Mouse (Mus musculus): ENCODE measurements around the gene Osbp. TPM values are rescaled to one million over a fixed set of nuclear protein-coding genes. Genes with fewer than 3 reads are reported as not detected.
"Not testable (repeated sequence)": the region's sequence is repeated elsewhere in the genome, so short reads cannot be mapped to it uniquely, and the experiment has no call there.

Gene Osbp
- polyA plus RNA-seq (2015; fragmentation: Nextera tagmentation; extraction: Ambion mirVana): 3.9 and 4.0 TPM in 2 replicates

DNA sequence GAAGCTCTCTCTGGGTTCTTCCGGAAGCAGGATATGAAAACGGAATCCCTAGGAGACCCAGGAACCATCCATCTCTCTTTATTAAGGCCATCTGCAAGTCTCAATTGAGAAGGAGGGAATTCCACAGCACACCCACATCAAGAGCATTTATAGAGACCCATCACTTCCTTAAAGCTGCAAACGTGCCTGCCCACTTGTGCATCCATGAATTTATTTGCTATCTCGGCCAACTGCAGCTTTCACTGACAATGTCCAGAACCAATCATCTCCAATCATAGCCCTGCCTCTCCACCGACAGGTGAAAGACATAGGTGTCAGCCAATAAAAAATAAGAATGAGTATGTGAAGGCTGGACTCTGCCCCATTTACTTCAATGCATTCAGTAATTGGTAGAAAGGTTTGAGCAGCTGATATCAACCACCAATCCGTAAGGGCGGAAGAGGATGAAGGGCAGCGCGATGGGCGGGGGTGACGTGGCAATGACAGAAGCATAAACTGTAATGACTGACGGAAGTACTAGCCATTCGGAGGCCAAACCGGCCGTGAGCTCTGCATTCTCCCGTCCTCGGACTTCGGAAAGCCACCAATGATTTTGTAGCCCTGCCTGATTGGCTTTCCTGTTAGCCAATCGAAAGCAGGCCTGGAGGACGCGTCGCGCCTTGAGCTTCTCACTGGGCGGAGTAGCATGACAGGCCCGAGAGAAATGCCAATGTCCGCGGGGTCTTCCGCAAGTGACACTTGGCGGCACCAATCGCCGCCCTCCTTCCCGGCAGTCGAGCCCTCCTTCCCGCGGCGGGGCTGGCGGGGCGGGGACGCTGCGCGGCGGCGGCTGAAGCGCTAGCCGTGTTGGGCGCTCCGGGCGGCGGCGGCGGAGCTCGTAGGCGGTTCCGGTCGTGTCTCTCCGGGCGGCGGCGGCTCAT, at the start of gene Osbp:
Gene Osbp (plus strand): TSS at position 919 of the 920 bp plus-strand sequence.
- H3K4me2 ChIP-seq: peak within 1 kb of the TSS; percentile 82
- WGBS: under 1% methylated on average over 59 of the region's 59 CpGs
- H3K9me3 ChIP-seq: no peaks in the 10 kb centered on the region
- no peaks in the 10 kb centered on the region for H3K27me3 ChIP-seq (replicated peaks)
- H3K4me3 ChIP-seq: peak within 1 kb of the TSS; percentile 72
- peaks cover 31% of the 10 kb centered on the region for H3K4me1 ChIP-seq
- peak within 1 kb of the TSS; percentile 86 for H3K27ac ChIP-seq
- peak within 1 kb of the TSS; percentile 64 for H3K9ac ChIP-seq
- H3K36me3 ChIP-seq (replicated peaks): no peaks in the 10 kb centered on the region
- ATAC-seq (replicated peaks): peak; percentile 98

DNA sequence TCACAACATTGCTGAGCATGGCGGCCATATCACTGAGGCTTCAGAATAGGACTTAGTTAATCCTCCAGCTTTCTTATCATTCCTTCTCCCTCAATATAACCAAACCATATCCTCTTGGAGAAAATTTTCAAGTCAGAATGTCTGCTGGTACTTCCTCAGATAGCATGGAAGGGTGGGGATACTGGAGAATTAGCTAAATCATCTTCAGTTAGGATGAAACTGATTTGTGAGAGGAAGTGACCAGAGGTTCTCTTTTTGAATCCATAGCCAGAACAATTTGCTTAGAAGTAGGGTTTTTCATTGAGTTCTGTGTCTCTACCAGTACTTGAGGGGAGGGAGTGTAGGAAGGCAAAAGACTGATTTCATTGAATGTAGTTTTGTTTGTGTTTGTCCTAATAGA, 43.7 kb upstream of the Osbp start:
- Histone ChIP-seq H3K9me3 (no peaks in the 10 kb centered on the region), H3K4me1 (no peaks in the 10 kb centered on the region), H3K27ac (no peak overlapping the region), H3K4me2 (no peak overlapping the region), H3K4me3 (no peak overlapping the region), H3K9ac (no peak overlapping the region), H3K36me3 (replicated peaks) (peaks cover 54% of the 10 kb centered on the region), H3K27me3 (replicated peaks) (no peaks in the 10 kb centered on the region)
- 91% methylated on average over 1 of the region's 1 CpGs for WGBS
- no peak for ATAC-seq (replicated peaks)

DNA sequence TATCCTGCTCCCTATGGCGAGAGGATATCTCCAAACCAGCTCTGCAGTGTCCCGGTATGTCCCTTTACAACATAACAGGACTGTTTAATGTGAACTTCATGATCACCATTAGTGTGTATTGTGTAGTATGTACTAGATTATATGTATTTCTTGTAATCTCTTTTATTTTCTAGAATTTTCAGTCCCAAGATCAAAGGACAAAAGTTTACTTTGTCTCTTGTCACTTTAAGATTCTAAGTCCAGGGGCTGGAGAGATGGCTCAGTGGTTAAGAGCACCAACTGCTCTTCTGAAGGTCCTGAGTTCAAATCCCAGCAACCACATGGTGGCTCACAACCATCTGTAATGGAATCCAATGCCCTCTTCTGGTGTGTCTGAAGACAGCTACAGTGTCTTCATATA, 43.2 kb upstream of the Osbp start:
- H3K4me3 ChIP-seq; ATAC-seq (replicated peaks); H3K4me1 ChIP-seq; H3K27me3 ChIP-seq (replicated peaks); H3K9me3 ChIP-seq; H3K27ac ChIP-seq; H3K4me2 ChIP-seq; H3K9ac ChIP-seq: not testable (repeated sequence)
- H3K36me3 ChIP-seq (replicated peaks): peaks cover 58% of the 10 kb centered on the region
- WGBS: 97% methylated on average over 2 of the region's 2 CpGs

DNA sequence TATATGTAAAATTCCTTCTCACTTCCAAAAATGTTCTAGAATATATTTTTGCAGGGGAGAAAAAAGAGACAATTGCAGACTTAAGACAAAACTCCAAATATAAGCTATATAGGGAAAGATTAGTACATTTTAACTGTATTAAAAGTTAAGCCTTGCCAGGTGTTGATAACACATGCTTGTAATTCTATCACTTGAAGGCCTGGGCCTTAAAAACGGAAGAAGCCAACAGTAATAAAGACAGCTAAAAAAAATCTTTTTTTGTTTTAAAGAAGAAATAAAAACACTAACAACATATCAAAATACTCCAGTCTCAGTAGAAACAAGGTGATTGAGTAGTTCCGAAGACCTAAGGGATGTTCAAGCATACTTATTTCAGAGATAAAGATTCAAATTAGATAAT, 39.4 kb upstream of the Osbp start:
- ATAC-seq (replicated peaks): no peak
- Histone ChIP-seq H3K36me3 (replicated peaks) (peaks cover 71% of the 10 kb centered on the region), H3K27ac (no peak overlapping the region), H3K4me1 (no peaks in the 10 kb centered on the region), H3K4me2 (no peak overlapping the region), H3K4me3 (no peak overlapping the region), H3K9ac (no peak overlapping the region), H3K9me3 (no peaks in the 10 kb centered on the region), H3K27me3 (replicated peaks) (no peaks in the 10 kb centered on the region)
- 96% methylated on average over 2 of the region's 2 CpGs for WGBS

DNA sequence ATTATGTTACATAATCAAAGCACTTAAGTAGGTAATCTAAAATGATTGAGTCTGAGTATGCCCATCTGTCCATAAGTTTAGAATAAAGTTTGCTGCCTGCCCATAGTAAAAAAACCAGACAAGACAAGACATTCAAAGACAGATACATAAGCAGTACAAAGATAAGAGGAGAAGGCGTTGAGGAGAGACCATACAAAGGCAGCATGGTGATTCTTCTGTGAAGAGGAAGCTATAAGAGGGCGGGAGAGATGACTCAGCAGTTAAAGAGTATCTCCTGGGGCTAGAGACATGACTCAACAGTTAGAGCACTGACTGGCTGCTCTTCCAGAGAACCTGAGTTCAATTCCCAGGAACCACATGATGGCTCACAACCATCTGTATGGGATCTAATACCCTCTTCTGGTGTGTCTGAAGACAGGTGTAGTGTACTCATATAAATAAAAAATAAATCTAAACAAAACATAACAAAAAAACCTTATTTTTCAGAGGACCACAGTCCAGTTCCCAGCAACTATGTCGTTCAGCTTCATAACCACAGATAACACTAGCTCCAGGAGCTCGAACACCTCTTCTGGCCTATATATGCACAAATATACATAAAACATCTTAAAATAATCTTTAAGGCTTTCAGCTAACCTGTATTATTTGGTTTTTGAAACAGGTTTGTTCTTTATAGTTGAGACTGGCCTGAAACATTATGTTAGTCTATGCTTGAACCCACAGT, 37.6 kb upstream of the Osbp start:
- Histone ChIP-seq H3K9me3 (no peaks in the 10 kb centered on the region), H3K27me3 (replicated peaks) (no peaks in the 10 kb centered on the region), H3K27ac (no peak overlapping the region), H3K4me2 (no peak overlapping the region), H3K9ac (no peak overlapping the region), H3K36me3 (replicated peaks) (peaks cover 72% of the 10 kb centered on the region), H3K4me3 (no peak overlapping the region), H3K4me1 (no peaks in the 10 kb centered on the region)
- ATAC-seq (replicated peaks): no peak
- 94% methylated on average over 4 of the region's 4 CpGs for WGBS

DNA sequence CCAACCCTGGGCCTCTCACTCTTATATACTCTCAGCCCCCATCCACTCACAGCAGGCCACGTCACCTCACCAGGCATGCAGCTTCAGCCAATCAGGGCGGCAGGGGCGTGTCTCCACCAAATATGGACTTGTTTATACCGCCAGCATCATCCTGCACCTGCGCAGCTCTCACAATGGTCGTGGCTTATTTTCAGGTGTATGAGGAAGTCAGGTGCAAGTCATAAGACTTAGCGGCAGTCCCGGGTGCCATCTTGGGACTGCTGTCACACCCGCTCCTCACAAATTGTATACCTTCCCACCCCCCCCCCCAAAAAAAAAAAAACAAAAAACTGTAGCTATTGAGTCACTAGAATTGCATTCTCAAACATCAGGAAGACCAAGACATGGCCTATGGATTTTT, 19.3 kb upstream of the Osbp start:
- not testable (repeated sequence) for H3K4me1 ChIP-seq; H3K4me3 ChIP-seq; H3K27ac ChIP-seq; ATAC-seq (replicated peaks); H3K27me3 ChIP-seq (replicated peaks); H3K9ac ChIP-seq; H3K4me2 ChIP-seq; H3K9me3 ChIP-seq
- peaks cover 30% of the 10 kb centered on the region for H3K36me3 ChIP-seq (replicated peaks)
- WGBS: 94% methylated on average over 9 of the region's 9 CpGs

DNA sequence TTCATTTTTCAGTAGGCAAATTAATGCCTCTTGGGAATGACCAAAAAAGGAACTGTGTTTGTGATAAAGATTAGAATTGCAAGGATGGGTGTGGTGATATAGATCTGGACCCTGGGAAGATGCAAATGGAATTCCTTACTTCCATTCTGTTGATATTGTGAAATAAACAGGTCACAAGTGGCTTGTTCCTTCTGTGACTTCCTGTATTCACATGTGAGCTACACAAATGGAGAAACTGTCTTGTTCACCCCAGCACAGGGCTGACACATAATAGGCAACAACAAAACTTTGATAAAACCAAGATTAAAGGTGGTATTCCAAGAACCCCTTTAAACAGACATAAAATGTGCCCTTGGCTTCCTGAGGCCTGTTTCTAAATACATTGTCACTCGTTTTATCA, 15.9 kb upstream of the Osbp start:
- no peaks in the 10 kb centered on the region for H3K9me3 ChIP-seq

DNA sequence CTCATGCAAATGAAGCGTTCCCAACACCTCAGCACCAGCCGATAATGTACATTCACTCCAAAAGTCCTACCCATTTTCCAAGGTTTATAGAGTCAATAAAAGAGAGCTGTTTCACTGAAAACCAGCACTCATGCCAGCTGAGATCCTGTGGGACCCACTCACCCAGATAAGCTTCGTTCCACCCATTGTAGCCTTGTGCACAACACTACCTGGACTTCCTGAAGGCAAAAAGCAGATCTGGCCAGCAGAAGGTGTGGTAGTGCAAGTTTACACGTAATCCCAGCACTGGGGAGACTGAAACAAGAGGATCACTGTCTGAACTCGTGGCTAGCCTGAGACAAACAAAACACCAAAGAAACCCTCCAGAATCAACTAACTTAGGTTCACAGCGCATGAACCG, 15.0 kb upstream of the Osbp start:
- Histone ChIP-seq H3K27me3 (replicated peaks) (no peaks in the 10 kb centered on the region), H3K36me3 (replicated peaks) (no peaks in the 10 kb centered on the region), H3K4me2 (no peak overlapping the region), H3K4me3 (no peak overlapping the region), H3K27ac (no peak overlapping the region), H3K9me3 (no peaks in the 10 kb centered on the region), H3K4me1 (no peaks in the 10 kb centered on the region), H3K9ac (no peak overlapping the region)
- no peak for ATAC-seq (replicated peaks)
- WGBS: 81% methylated on average over 7 of the region's 7 CpGs

More for the DNA sequence above, 15.9 kb upstream of the Osbp start:
- Histone ChIP-seq H3K4me1 (no peaks in the 10 kb centered on the region), H3K36me3 (replicated peaks) (peaks cover 8% of the 10 kb centered on the region; the same call in 1 of the 2 replicates), H3K27me3 (replicated peaks) (no peaks in the 10 kb centered on the region), H3K27ac (no peak overlapping the region), H3K4me2 (no peak overlapping the region), H3K4me3 (no peak overlapping the region), H3K9ac (no peak overlapping the region)
- ATAC-seq (replicated peaks): no peak
- WGBS: 60% methylated on average over 1 of the region's 1 CpGs

DNA sequence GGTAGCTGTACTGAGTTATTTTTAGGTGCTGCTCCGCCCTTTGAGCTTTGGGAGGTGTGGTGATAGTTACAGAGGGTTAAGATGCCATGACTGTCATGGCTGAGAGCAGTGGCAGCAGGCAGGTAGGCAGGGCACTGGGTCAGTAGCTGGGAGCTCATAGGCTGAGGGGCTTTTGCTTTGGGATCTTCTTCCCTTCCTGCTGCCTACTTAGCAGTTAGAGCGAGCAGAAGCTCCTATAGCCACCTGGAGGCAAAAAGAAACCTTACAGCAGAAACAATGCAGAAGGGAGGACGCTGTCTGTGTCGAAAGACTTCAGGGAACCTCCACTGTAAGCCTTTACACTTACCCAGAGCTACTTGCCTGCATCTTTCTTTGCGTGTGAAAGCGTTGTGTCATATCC, 11.5 kb upstream of the Osbp start:
- Histone ChIP-seq H3K36me3 (replicated peaks) (no peaks in the 10 kb centered on the region), H3K27ac (no peak overlapping the region), H3K4me1 (no peaks in the 10 kb centered on the region), H3K4me2 (no peak overlapping the region), H3K27me3 (replicated peaks) (no peaks in the 10 kb centered on the region), H3K9me3 (no peaks in the 10 kb centered on the region), H3K9ac (no peak overlapping the region), H3K4me3 (no peak overlapping the region)
- ATAC-seq (replicated peaks): no peak
- 58% methylated on average over 6 of the region's 6 CpGs for WGBS

DNA sequence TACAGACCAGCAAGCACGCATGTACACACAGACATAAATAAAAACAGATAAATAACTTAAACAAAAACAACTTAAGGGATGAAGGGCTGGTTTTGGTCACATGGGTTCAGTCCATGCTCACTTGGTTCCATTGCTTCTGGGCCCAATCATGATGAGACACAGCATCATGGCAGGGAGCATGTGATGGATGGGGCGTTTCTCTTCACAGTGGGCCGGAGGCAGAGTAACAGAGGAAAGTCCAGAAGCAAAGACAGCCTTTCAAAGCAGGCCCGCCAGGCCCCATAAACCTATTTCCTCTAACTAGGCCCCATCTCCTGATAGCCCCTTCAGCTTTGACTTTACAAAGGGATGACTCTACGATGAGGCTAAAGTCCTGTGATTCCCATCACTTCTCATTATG, 9.1 kb upstream of the Osbp start:
- H3K9me3 ChIP-seq: no peaks in the 10 kb centered on the region
- no peaks in the 10 kb centered on the region for H3K27me3 ChIP-seq (replicated peaks)
- no peak overlapping the region for H3K27ac ChIP-seq
- no peaks in the 10 kb centered on the region for H3K4me1 ChIP-seq
- no peak overlapping the region for H3K9ac ChIP-seq
- WGBS: 92% methylated on average over 5 of the region's 5 CpGs
- H3K4me3 ChIP-seq: no peak overlapping the region
- H3K4me2 ChIP-seq: no peak overlapping the region
- ATAC-seq (replicated peaks): no peak
- no peaks in the 10 kb centered on the region for H3K36me3 ChIP-seq (replicated peaks)

DNA sequence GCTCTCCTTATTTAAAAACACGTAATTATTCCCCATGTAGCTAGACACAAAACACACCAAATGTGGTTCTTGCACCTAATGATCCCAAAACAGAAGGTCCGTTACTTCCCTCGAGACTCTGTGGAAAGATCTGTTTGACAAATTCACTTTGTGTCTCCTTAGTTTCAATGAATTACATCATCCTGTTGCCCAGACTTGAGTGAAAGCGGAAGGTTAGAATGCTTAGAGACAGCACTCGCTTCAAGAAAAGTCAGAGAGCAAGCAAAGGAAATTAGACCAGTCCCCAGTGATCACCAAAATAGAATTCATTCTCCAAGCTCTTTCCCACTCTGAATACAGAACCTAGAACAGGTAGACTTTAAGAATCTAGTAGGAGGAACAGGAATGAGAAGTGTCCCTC, 8.3 kb upstream of the Osbp start:
- H3K4me3 ChIP-seq: no peak overlapping the region
- H3K36me3 ChIP-seq (replicated peaks): no peaks in the 10 kb centered on the region
- H3K27me3 ChIP-seq (replicated peaks): no peaks in the 10 kb centered on the region
- H3K4me2 ChIP-seq: no peak overlapping the region
- H3K9ac ChIP-seq: no peak overlapping the region
- no peak for ATAC-seq (replicated peaks)
- no peak overlapping the region for H3K27ac ChIP-seq
- H3K9me3 ChIP-seq: no peaks in the 10 kb centered on the region
- H3K4me1 ChIP-seq: no peaks in the 10 kb centered on the region
- WGBS: 95% methylated on average over 5 of the region's 5 CpGs

DNA sequence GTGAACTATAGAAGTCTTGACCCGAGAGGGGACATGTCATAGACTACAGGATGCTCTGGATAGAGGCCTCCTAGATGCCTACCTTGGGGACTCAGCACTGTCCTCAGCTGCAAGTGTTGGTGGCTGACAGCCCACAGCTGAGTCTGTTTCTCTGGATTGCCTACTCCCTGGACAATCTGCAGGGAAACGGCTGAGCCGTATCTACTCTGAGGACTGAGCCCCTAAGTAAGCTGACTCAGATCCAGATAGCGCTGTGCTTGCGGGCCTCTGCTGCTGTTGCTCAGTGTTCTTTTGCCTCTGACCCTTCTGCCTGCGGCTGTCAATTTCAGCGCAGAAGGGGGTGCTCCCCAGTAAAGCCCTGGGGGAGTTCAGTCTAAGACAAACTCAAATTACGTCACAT, 7.9 kb upstream of the Osbp start:
- Histone ChIP-seq H3K4me3 (no peak overlapping the region), H3K4me1 (no peaks in the 10 kb centered on the region), H3K9me3 (no peaks in the 10 kb centered on the region), H3K27me3 (replicated peaks) (no peaks in the 10 kb centered on the region), H3K27ac (no peak overlapping the region), H3K4me2 (no peak overlapping the region), H3K36me3 (replicated peaks) (no peaks in the 10 kb centered on the region), H3K9ac (no peak overlapping the region)
- no peak for ATAC-seq (replicated peaks)
- WGBS: 82% methylated on average over 8 of the region's 8 CpGs
